Comparison of ENCODE assay signal across 11 mouse cellular contexts in genomic region chr8:74847376-74848048, GRCm38 (mm10). TPM values are rescaled to one million over a fixed set of nuclear protein-coding genes. Genes with fewer than 3 reads are reported as not detected.
DNase-seq lines count a peak whose midpoint lies in the region; ATAC-seq and TF ChIP-seq lines count a peak whose summit lies in the region.
"Had no signal": no experiment of that assay in that cellular context is flagged by ENCODE, and none has a peak within 500 bp of the region (broad histone marks: within the 10 kb centered on the region; RNA-seq: fewer than 3 reads in every experiment).

No protein-coding gene starts in this region.

- H3K4me2 ChIP-seq in forebrain, embryonic 14.5 days (ENCODE audit: low read length) = no peak overlapping the region
- H3K4me2 ChIP-seq in midbrain, embryonic 16.5 days (ENCODE audit: low read length) = no peak overlapping the region

- no peaks in the 10 kb centered on the region for H3K4me1 ChIP-seq in heart, adult 2 months (ENCODE audit: control insufficient read depth, insufficient read depth, low read length)
- no peaks in the 10 kb centered on the region for H3K4me1 ChIP-seq in forebrain, embryonic 14.5 days (ENCODE audit: control insufficient read depth, insufficient read depth, low read length)
- H3K4me1 ChIP-seq in midbrain, embryonic 16.5 days (ENCODE audit: control insufficient read depth, insufficient read depth, low read length) = no peaks in the 10 kb centered on the region

- TF ChIP-seq CTCF in heart, adult 2 months (IDR thresholded peaks at IDR 0.05) = no peak

- H3K27me3 ChIP-seq in heart, adult 2 months (ENCODE audit: control insufficient read depth, insufficient read depth, low read length) = no peaks in the 10 kb centered on the region
- H3K27me3 ChIP-seq in forebrain, embryonic 14.5 days (replicated peaks; ENCODE audit: control insufficient read depth, insufficient read depth, low read length) = no peaks in the 10 kb centered on the region
- H3K27me3 ChIP-seq in midbrain, embryonic 16.5 days (ENCODE audit: control insufficient read depth, insufficient read depth, low read depth, low read length) = no peaks in the 10 kb centered on the region

- H3K27ac ChIP-seq in heart, adult 2 months = no peak overlapping the region
- no peak overlapping the region for H3K27ac ChIP-seq in forebrain, embryonic 14.5 days (ENCODE audit: low read depth, low read length)
- H3K27ac ChIP-seq in midbrain, embryonic 16.5 days (ENCODE audit: low read length) = no peak overlapping the region
- H3K27ac ChIP-seq: gastrocnemius, adult 2 months had no signal

- intact Hi-C loops in heart, adult 2 months (cut with DNase I) = no loop called here
- intact Hi-C loops in gastrocnemius, postnatal 14 days (cut with DNase I; ENCODE audit: low total_unique reads) = no loop called here

- TF ChIP-seq POLR2A in heart, adult 2 months (IDR thresholded peaks at IDR 0.05; ENCODE audit: insufficient read depth, low read depth, low read length) = no peak

- no peaks in the 10 kb centered on the region for H3K36me3 ChIP-seq in heart, adult 2 months (ENCODE audit: control insufficient read depth, insufficient read depth, low read length)
- no peaks in the 10 kb centered on the region for H3K36me3 ChIP-seq in forebrain, embryonic 14.5 days (ENCODE audit: control insufficient read depth, insufficient read depth, low read length)
- H3K36me3 ChIP-seq in midbrain, embryonic 16.5 days (ENCODE audit: control insufficient read depth, insufficient read depth, low read length) = no peaks in the 10 kb centered on the region

- no peak overlapping the region for H3K9ac ChIP-seq in heart, adult 2 months (ENCODE audit: low read depth, low read length)
- no peak overlapping the region for H3K9ac ChIP-seq in forebrain, embryonic 14.5 days (ENCODE audit: low read length)
- no peak overlapping the region for H3K9ac ChIP-seq in midbrain, embryonic 16.5 days (ENCODE audit: low read depth, low read length)

- no peaks in the 10 kb centered on the region for H3K9me3 ChIP-seq in forebrain, embryonic 14.5 days (replicated peaks; ENCODE audit: control insufficient read depth, low read length)
- H3K9me3 ChIP-seq in midbrain, embryonic 16.5 days (replicated peaks; ENCODE audit: control insufficient read depth, low read length, poor library complexity, severe bottlenecking) = no peaks in the 10 kb centered on the region

- TF ChIP-seq EP300 in heart, adult 2 months (IDR thresholded peaks at IDR 0.05; ENCODE audit: insufficient read depth, low read depth, low read length) = no peak

- no peak overlapping the region for H3K4me3 ChIP-seq in heart, adult 2 months
- no peak overlapping the region for H3K4me3 ChIP-seq in forebrain, embryonic 14.5 days (ENCODE audit: low read depth, low read length)
- H3K4me3 ChIP-seq in midbrain, embryonic 16.5 days (ENCODE audit: low read depth, low read length) = no peak overlapping the region
- H3K4me3 ChIP-seq: gastrocnemius, adult 2 months had no signal

- H3K79me2 ChIP-seq in heart, adult 2 months (replicated peaks; ENCODE audit: control insufficient read depth, insufficient read depth, low read length) = no peaks in the 10 kb centered on the region

- peak; percentile 6 for DNase-seq in heart, postnatal 4 days
- no peak for DNase-seq in heart, adult 2 months
- peak; percentile 46 for DNase-seq in ES-CJ7 (ENCODE audit: low read depth, low spot score)
- peak; percentile 19 for DNase-seq in forebrain, embryonic 14.5 days (ENCODE audit: low spot score)
- DNase-seq in urinary bladder, postnatal 36 days (ENCODE audit: low spot score in 2 of 2) = no peak
- no peak for DNase-seq in adrenal gland, adult 8-10 months
- no peak for DNase-seq in gastrocnemius, postnatal 14 days
- DNase-seq: cerebellum, adult 8-10 months; gastrocnemius, adult 2 months had no signal

- 21% methylated on average over 12 of the region's 12 CpGs for WGBS in heart, adult 2 months
- 19% methylated on average over 12 of the region's 12 CpGs for WGBS in forebrain, embryonic 14.5 days
- WGBS in midbrain, embryonic 16.5 days = 24% methylated on average over 12 of the region's 12 CpGs

- ATAC-seq in forebrain, embryonic 14.5 days = peak; percentile 67; the same call in 1 of the 2 replicates
- peak; percentile 48; the same call in 1 of the 2 replicates for ATAC-seq in midbrain, embryonic 16.5 days

RNA-seq across cellular contexts. Expression of gene Isx, which starts 25.5 kb away (rescaled TPM):
- under 1 TPM in 1 of 2 experiments, not detected in 1; 0.29 TPM for total RNA-seq in heart, postnatal 4 days (2021)
- total RNA-seq in heart, adult 2 months (2021) = under 1 TPM in 1 of 2 experiments, not detected in 1; 0.18 TPM
- 0.18 TPM in 1 of 2 replicates, not detected in the other for polyA plus RNA-seq in heart, adult 2 months (2012; rRNA removed)
- not detected in 2 replicates for polyA plus RNA-seq in forebrain, embryonic 14.5 days (2014; fragmentation: Nextera tagmentation; extraction: Ambion mirVana)
- polyA plus RNA-seq in midbrain, embryonic 16.5 days (2015; fragmentation: Nextera tagmentation; extraction: Ambion mirVana) = not detected in 2 replicates
- not detected for total RNA-seq in adrenal gland, adult 8-10 months (2022)
- total RNA-seq in gastrocnemius, postnatal 14 days (2021) = not detected
- total RNA-seq: gastrocnemius, adult 2 months; megakaryocyte-erythroid progenitor cell, adult 5-6 weeks had no signal

Comparison
In these comparisons a context has a peak if more than half of its experiments do, and no peak if none do; other contexts are left out.
1. DNase-seq: peak in heart, postnatal 4 days (single experiment), ES-CJ7 (single experiment) and forebrain, embryonic 14.5 days (single experiment); none in heart, adult 2 months (0 of 2), urinary bladder, postnatal 36 days (0 of 2), adrenal gland, adult 8-10 months (single experiment) and gastrocnemius, postnatal 14 days (single experiment).